Mouse (Mus musculus) central nervous system, embryonic 11.5 days (tissue): Measurements from ENCODE around the gene Psmd4. TPM values are rescaled to one million over a fixed set of nuclear protein-coding genes. Genes with fewer than 3 reads are reported as not detected.

Experiments used
- polyA plus RNA-seq: library from polyadenylated mRNA; depleted of rRNA; stranded (reverse); fragments of >200 nt; gene quantifications from 2 replicates; pipeline ENCODE4 v1.2.3, GENCODE M21; 2012; rRNA removed

Psmd4 gene
- 271 and 275 TPM in 2 replicates for polyA plus RNA-seq

DNA sequence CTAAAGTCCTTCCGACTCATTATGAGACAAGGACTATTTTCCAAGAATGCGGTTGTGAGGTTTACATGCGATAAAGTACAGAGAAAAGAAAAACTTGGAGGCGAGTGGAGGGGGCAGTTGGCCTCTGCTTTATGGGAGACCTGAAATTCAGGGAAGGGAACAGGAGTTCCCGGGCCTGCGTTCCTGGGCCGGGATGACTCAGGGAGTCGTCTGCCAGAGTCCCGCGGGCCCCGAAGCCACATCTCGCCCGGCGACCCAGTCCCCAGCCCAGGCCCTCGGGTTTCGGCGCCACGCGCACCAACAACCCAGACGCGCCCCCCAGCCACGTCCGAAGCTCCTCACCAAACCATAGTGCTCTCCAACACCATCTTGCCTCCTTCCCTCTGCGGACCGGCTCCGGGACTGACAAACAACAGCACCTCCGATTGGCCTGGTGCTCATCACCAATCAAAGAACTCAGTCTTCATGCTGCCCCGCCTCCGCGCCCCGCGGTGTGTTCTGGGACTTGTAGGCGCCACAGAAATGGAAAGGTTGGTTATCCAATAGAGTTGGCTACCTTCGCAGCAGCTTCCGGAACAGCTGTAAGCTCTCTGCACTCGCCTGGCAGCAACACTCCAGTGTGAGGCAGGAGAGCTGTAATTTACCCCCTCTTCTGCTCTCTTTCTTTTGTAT, at the start of gene Psmd4:
Psmd4 (minus strand) TSS at position 449 of the 672 bp plus-strand sequence.

DNA sequence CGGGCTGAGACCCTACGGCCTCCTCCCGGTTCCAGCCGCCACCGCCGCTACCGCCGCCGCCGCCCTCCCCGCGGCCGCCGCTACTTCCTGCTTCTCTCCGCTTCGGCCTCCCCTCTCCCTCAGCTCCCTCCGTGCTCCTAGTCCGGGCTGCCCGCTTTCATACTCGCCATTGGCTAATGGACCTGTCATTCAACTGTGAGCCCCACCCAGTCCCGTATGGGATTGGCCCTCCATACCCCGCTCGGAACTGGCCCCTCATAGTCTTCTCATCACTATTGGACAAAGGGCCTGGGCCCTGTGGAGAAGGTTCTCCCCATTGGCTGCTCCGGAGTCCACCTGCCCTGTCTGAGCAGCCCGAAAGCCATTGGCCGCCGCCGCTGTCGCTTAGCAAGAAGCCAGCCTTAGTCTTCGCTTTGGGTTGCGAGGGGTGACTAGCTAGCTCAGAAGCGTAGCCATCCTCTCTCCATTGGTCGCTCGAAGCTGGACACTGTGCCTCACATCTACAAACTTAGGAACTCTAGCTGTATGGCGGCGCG, 27.0 kb downstream of the Psmd4 start, which contains the start of gene Zfp687:
Zfp687 (minus strand) TSS at position 112 of the 536 bp plus-strand sequence.

Other genes with a start within 250 kb of the Psmd4 start
- gene Pogz, start 205.0 kb downstream of the Psmd4 start, polyA plus RNA-seq = 44.4 and 57.8 TPM in 2 replicates
- 285 and 374 TPM in 2 replicates for gene Psmb4, start 155.7 kb downstream of the Psmd4 start, polyA plus RNA-seq
- gene Selenbp1, start 109.6 kb downstream of the Psmd4 start, polyA plus RNA-seq = 8.0 and 12.3 TPM in 2 replicates
- gene Rfx5, start 88.5 kb downstream of the Psmd4 start, polyA plus RNA-seq = 14.8 and 22.8 TPM in 2 replicates
- 23.2 and 47.1 TPM in 2 replicates for gene Pi4kb, start 67.9 kb downstream of the Psmd4 start, polyA plus RNA-seq
- 29.7 and 31.1 TPM in 2 replicates for gene Zfp687, start 27.2 kb downstream of the Psmd4 start, polyA plus RNA-seq
- 33.8 and 81.9 TPM in 2 replicates for gene Pip5k1a, start 64.3 kb upstream of the Psmd4 start, polyA plus RNA-seq
- gene Vps72, start 68.4 kb upstream of the Psmd4 start, polyA plus RNA-seq = 193 and 212 TPM in 2 replicates
- 1.0 and 2.2 TPM in 2 replicates for gene Tmod4, start 81.9 kb upstream of the Psmd4 start, polyA plus RNA-seq
- gene Scnm1, start 91.4 kb upstream of the Psmd4 start, polyA plus RNA-seq = 115 and 209 TPM in 2 replicates
- gene Lysmd1, start 91.5 kb upstream of the Psmd4 start, polyA plus RNA-seq = 11.6 and 14.4 TPM in 2 replicates
- gene Tnfaip8l2, start 99.7 kb upstream of the Psmd4 start, polyA plus RNA-seq = 1.4 and 1.6 TPM in 2 replicates
- 64.4 and 77.1 TPM in 2 replicates for gene Sema6c, start 117.8 kb upstream of the Psmd4 start, polyA plus RNA-seq
- gene Gabpb2, start 175.3 kb upstream of the Psmd4 start, polyA plus RNA-seq = 28.3 and 30.4 TPM in 2 replicates
- gene Cdc42se1, start 186.1 kb upstream of the Psmd4 start, polyA plus RNA-seq = 62.7 and 103 TPM in 2 replicates
- gene Mllt11, start 189.6 kb upstream of the Psmd4 start, polyA plus RNA-seq = 134 and 151 TPM in 2 replicates
- 0.22 and 0.53 TPM in 2 replicates for gene Gm128, start 199.0 kb upstream of the Psmd4 start, polyA plus RNA-seq
- gene Bnipl, start 208.6 kb upstream of the Psmd4 start, polyA plus RNA-seq = 0.80 and 1.3 TPM in 2 replicates
- gene Mindy1, start 238.7 kb upstream of the Psmd4 start, polyA plus RNA-seq = 30.3 and 35.1 TPM in 2 replicates
- gene Prune1, start 239.5 kb upstream of the Psmd4 start, polyA plus RNA-seq = 24.0 and 29.2 TPM in 2 replicates